Mouse (Mus musculus): ENCODE results near the gene Sh3bp5. TPM values are rescaled to one million over a fixed set of nuclear protein-coding genes. Genes with fewer than 3 reads are reported as not detected.

Sh3bp5 gene
- polyA plus RNA-seq, 2 experiments: 6.4 to 14.7 TPM

DNA sequence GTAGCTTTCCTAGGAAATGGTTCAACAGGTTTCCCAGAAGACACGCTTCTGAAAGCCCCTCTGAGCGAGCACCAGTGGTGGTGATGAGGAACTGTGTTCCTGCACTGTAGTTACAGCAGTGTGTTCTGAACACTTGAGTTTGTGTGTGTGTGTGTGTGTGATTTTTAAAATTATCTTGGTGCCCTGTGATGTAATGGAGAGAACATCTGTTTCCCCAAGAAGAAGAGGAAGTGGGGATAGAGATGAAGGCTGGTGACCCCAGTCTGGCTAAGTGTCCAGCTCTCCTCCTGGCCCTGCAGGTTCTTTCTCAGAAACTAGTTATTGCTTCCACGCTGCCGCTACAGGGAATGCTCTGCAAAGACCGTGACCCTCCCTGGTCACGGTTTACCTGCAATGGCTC is 61.5 kb downstream of the Sh3bp5 start:
- TF ChIP-seq CTCF (IDR thresholded peaks at IDR 0.05; ENCODE audit: low read depth) (no peak), EP300 (IDR thresholded peaks at IDR 0.05; ENCODE audit: low read depth) (no peak)
- DNase-seq (ENCODE audit: low read depth in 3 of 3, low spot score in 3 of 3) (no peak), ATAC-seq (ENCODE audit: insufficient read depth) (no peak)
- Histone ChIP-seq H3K27me3 (ENCODE audit: control insufficient read depth, insufficient read depth, low read length) (no peaks in the 10 kb centered on the region), H3K4me1 (replicated peaks; ENCODE audit: control insufficient read depth in 2 of 2, insufficient read depth in 2 of 2, low read length in 1 of 2) (no peaks in the 10 kb centered on the region), H3K27ac (no peak overlapping the region), H3K4me3 (ENCODE audit: insufficient read depth in 1 of 2, low read depth in 2 of 2, low read length in 2 of 2) (no peak overlapping the region), H3K36me3 (replicated peaks; ENCODE audit: control insufficient read depth, insufficient read depth, low read depth) (peaks cover 37% of the 10 kb centered on the region), H3K9ac (replicated peaks) (no peak overlapping the region), H3K9me3 (ENCODE audit: control insufficient read depth, low read length) (no peaks in the 10 kb centered on the region), H3K4me2 (ENCODE audit: low read depth) (no peak overlapping the region)
- WGBS (ENCODE audit: insufficient replicate concordance): 71% methylated on average over 6 of the region's 6 CpGs

DNA sequence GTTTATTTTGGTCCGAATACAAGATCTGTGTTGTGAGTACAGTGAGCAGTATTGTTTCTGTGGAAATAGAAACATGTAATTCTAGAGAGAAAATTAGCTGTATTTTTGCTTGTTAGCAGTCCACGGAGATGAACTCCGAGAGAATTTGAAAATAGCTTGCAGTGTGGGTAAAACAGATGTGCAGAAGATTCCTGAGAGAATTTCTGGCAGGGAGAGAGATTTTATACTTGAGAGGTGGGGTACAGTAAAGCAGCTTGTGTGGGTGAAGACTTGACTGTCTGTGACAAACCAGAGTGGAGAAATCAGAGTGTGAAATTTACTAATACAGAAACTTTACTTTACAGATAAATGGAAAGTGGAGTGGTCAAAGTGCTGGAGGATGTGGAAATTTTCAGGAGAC is 66.5 kb downstream of the Sh3bp5 start:
- DNase-seq (ENCODE audit: low read depth in 3 of 3, low spot score in 3 of 3) (no peak), ATAC-seq (ENCODE audit: insufficient read depth) (no peak)
- no peaks in the 10 kb centered on the region for H3K9me3 ChIP-seq (ENCODE audit: control insufficient read depth, low read length)
- no peak for TF ChIP-seq EP300 (IDR thresholded peaks at IDR 0.05; ENCODE audit: low read depth)
- TF ChIP-seq CTCF (IDR thresholded peaks at IDR 0.05; ENCODE audit: low read depth): no peak
- no peak overlapping the region for H3K4me3 ChIP-seq (ENCODE audit: insufficient read depth in 1 of 2, low read depth in 2 of 2, low read length in 2 of 2)
- H3K4me1 ChIP-seq (replicated peaks; ENCODE audit: control insufficient read depth in 2 of 2, insufficient read depth in 2 of 2, low read length in 1 of 2): peaks cover 0 to 2% of the 10 kb centered on the region in 2 experiments; a peak in 1 of 4 replicates
- WGBS (ENCODE audit: insufficient replicate concordance): 78% methylated on average over 3 of the region's 3 CpGs
- peaks cover 35% of the 10 kb centered on the region for H3K36me3 ChIP-seq (replicated peaks; ENCODE audit: control insufficient read depth, insufficient read depth, low read depth)
- no peak overlapping the region for H3K9ac ChIP-seq (replicated peaks)
- no peak overlapping the region for H3K27ac ChIP-seq
- no peak overlapping the region for H3K4me2 ChIP-seq (ENCODE audit: low read depth)
- H3K27me3 ChIP-seq (ENCODE audit: control insufficient read depth, insufficient read depth, low read length): no peaks in the 10 kb centered on the region

- no peak for ATAC-seq (ENCODE audit: insufficient read depth)
- no peak overlapping the region for H3K4me3 ChIP-seq (ENCODE audit: insufficient read depth in 1 of 2, low read depth in 2 of 2, low read length in 2 of 2)
- peaks cover 0 to 2% of the 10 kb centered on the region in 2 experiments; a peak in 1 of 4 replicates for H3K4me1 ChIP-seq (replicated peaks; ENCODE audit: control insufficient read depth in 2 of 2, insufficient read depth in 2 of 2, low read length in 1 of 2)
- DNase-seq (ENCODE audit: low read depth in 3 of 3, low spot score in 3 of 3): no peak
- H3K9ac ChIP-seq (replicated peaks): no peak overlapping the region
- peaks cover 37% of the 10 kb centered on the region for H3K36me3 ChIP-seq (replicated peaks; ENCODE audit: control insufficient read depth, insufficient read depth, low read depth)
- no peak for TF ChIP-seq EP300 (IDR thresholded peaks at IDR 0.05; ENCODE audit: low read depth)
- no peak for TF ChIP-seq CTCF (IDR thresholded peaks at IDR 0.05; ENCODE audit: low read depth)
- H3K27ac ChIP-seq: no peak overlapping the region
- H3K27me3 ChIP-seq (ENCODE audit: control insufficient read depth, insufficient read depth, low read length): no peaks in the 10 kb centered on the region
- no peaks in the 10 kb centered on the region for H3K9me3 ChIP-seq (ENCODE audit: control insufficient read depth, low read length)
- 63% methylated on average over 7 of the region's 7 CpGs for WGBS (ENCODE audit: insufficient replicate concordance)
- H3K4me2 ChIP-seq (ENCODE audit: low read depth): no peak overlapping the region
Observed at GRCm38 (mm10) chr14:31367951-31368350, 67.9 kb downstream of the Sh3bp5 start.

GRCm38 (mm10) chr14:31365350-31365749 is 70.5 kb downstream of the Sh3bp5 start:
- Histone ChIP-seq H3K4me1 (replicated peaks; ENCODE audit: control insufficient read depth in 2 of 2, insufficient read depth in 2 of 2, low read length in 1 of 2) (peaks cover 0 to 2% of the 10 kb centered on the region in 2 experiments; a peak in 1 of 4 replicates), H3K4me3 (ENCODE audit: insufficient read depth in 1 of 2, low read depth in 2 of 2, low read length in 2 of 2) (no peak overlapping the region), H3K9ac (replicated peaks) (no peak overlapping the region), H3K9me3 (ENCODE audit: control insufficient read depth, low read length) (no peaks in the 10 kb centered on the region), H3K4me2 (ENCODE audit: low read depth) (no peak overlapping the region), H3K36me3 (replicated peaks; ENCODE audit: control insufficient read depth, insufficient read depth, low read depth) (peaks cover 31% of the 10 kb centered on the region), H3K27ac (no peak overlapping the region), H3K27me3 (ENCODE audit: control insufficient read depth, insufficient read depth, low read length) (no peaks in the 10 kb centered on the region)
- TF ChIP-seq CTCF (IDR thresholded peaks at IDR 0.05; ENCODE audit: low read depth) (peak; percentile 69), EP300 (IDR thresholded peaks at IDR 0.05; ENCODE audit: low read depth) (no peak)
- peak; percentile 41 to 46 (median 43) for DNase-seq (ENCODE audit: low read depth in 3 of 3, low spot score in 3 of 3)
- no peak for ATAC-seq (ENCODE audit: insufficient read depth)

DNA sequence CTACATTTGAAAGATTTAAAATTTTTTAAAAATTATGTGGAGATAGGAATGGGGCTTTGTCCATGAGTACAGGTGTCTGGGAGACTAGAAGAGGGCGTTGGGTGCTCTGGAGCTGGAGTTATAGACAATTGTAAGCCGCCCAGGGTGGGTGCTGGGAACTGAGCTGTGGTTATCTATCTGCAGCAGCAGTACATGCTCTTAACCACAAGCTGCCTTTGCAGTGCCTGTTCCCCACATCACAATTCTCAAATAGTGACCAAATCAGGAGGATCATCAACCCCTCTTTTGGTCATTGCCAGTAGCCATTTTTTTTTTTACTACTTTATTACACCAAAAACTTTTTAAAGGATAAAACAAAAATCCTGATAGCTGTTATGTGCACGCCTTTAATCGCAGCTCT is 71.3 kb downstream of the Sh3bp5 start:
- H3K27me3 ChIP-seq (ENCODE audit: control insufficient read depth, insufficient read depth, low read length): no peaks in the 10 kb centered on the region
- H3K36me3 ChIP-seq (replicated peaks; ENCODE audit: control insufficient read depth, insufficient read depth, low read depth): peaks cover 30% of the 10 kb centered on the region
- no peak overlapping the region for H3K4me3 ChIP-seq (ENCODE audit: insufficient read depth in 1 of 2, low read depth in 2 of 2, low read length in 2 of 2)
- H3K4me1 ChIP-seq (replicated peaks; ENCODE audit: control insufficient read depth in 2 of 2, insufficient read depth in 2 of 2, low read length in 1 of 2): peaks cover 0 to 2% of the 10 kb centered on the region in 2 experiments; a peak in 1 of 4 replicates
- TF ChIP-seq CTCF (IDR thresholded peaks at IDR 0.05; ENCODE audit: low read depth) (no peak), EP300 (IDR thresholded peaks at IDR 0.05; ENCODE audit: low read depth) (peak; percentile 68)
- no peak overlapping the region for H3K27ac ChIP-seq
- no peak overlapping the region for H3K4me2 ChIP-seq (ENCODE audit: low read depth)
- 54% methylated on average over 4 of the region's 4 CpGs for WGBS (ENCODE audit: insufficient replicate concordance)
- DNase-seq (ENCODE audit: low read depth in 3 of 3, low spot score in 3 of 3): peak; percentile 22 to 37 (median 31)
- H3K9ac ChIP-seq (replicated peaks): no peak overlapping the region
- H3K9me3 ChIP-seq (ENCODE audit: control insufficient read depth, low read length): no peaks in the 10 kb centered on the region
- peak; percentile 77 for ATAC-seq (ENCODE audit: insufficient read depth)
